Mouse (Mus musculus) G1E (cell line): ENCODE measurements around the gene Ecel1. TPM values are rescaled to one million over a fixed set of nuclear protein-coding genes. Genes with fewer than 3 reads are reported as not detected.

Source experiments
- ATAC-seq: 2 replicates; pipeline ENCODE4 v1.8.0; 2016; ENCODE audit warnings: mild to moderate bottlenecking; ENCODE audit not compliant: insufficient number of reproducible peaks, poor library complexity, low FRiP score, severe bottlenecking; ENCODE audit errors: extremely low read depth
- DNase-seq: peaks from one replicate; pipeline ENCODE4 v3.0.0; 2012; ENCODE audit warnings: low spot score
- H3K27me3 ChIP-seq: 2 replicates; pipeline ENCODE4 v1.6.1; 2012; ENCODE audit warnings: mild to moderate bottlenecking, low read length, inconsistent platforms; ENCODE audit not compliant: insufficient read depth
- H3K36me3 ChIP-seq: replicated peaks from 2 replicates; pipeline ENCODE3; 2012; ENCODE audit warnings: mild to moderate bottlenecking, inconsistent platforms
- H3K4me1 ChIP-seq: 2 replicates; pipeline ENCODE4 v1.6.1; 2012; ENCODE audit warnings: low read depth, low read length, inconsistent platforms, mixed read lengths; ENCODE audit not compliant: insufficient read depth
- H3K4me3 ChIP-seq: 2 replicates; pipeline ENCODE4 v1.5.1; 2012; ENCODE audit warnings: low read depth, mild to moderate bottlenecking, inconsistent platforms, low read length, moderate library complexity, mixed read lengths
- H3K9me3 ChIP-seq: replicated peaks from 2 replicates; pipeline ENCODE4 v1.6.1; 2012; ENCODE audit warnings: inconsistent platforms
- CTCF ChIP-seq: IDR thresholded peaks from 2 replicates; pipeline ENCODE4 v1.5.1; 2012; ENCODE audit warnings: low read depth, low read length, inconsistent platforms, mixed read lengths
- GATA1 ChIP-seq: IDR thresholded peaks from 2 replicates; pipeline ENCODE4 v1.6.1; 2012; ENCODE audit warnings: borderline replicate concordance, low read length, inconsistent platforms, mixed read lengths
- GATA2 ChIP-seq: IDR thresholded peaks from 2 replicates; pipeline ENCODE4 v1.6.1; 2012; ENCODE audit warnings: low read depth, low read length, inconsistent platforms, borderline replicate concordance
- POLR2AphosphoS5 ChIP-seq: IDR thresholded peaks from 2 replicates; pipeline ENCODE4 v1.6.1; 2012; ENCODE audit warnings: low read depth, low read length, inconsistent platforms; ENCODE audit not compliant: insufficient replicate concordance
- TAL1 ChIP-seq: conservative IDR thresholded peaks from 2 replicates; pipeline ENCODE4 v1.6.1; 2012; ENCODE audit warnings: low read depth, low read length, inconsistent platforms, mixed read lengths
- polyA plus RNA-seq: library from polyadenylated mRNA; stranded (reverse); fragments of >175 nt; gene quantifications from 2 replicates; pipeline ENCODE4 v1.2.3, GENCODE M21; 2012
- total RNA-seq, 2 experiments: library from RNA; stranded (forward) in 1 of 2; stranded (reverse) in 1 of 2; fragments of 200-1000 nt in 1 of 2; fragments of >200 nt in 1 of 2; fragmentation: Nextera tagmentation in 1 of 2; gene quantifications; 2 replicates each; pipeline ENCODE4 v1.2.3; 2014 to 2017

The Ecel1 gene
- total and polyA plus RNA-seq, 3 experiments = not detected

DNA sequence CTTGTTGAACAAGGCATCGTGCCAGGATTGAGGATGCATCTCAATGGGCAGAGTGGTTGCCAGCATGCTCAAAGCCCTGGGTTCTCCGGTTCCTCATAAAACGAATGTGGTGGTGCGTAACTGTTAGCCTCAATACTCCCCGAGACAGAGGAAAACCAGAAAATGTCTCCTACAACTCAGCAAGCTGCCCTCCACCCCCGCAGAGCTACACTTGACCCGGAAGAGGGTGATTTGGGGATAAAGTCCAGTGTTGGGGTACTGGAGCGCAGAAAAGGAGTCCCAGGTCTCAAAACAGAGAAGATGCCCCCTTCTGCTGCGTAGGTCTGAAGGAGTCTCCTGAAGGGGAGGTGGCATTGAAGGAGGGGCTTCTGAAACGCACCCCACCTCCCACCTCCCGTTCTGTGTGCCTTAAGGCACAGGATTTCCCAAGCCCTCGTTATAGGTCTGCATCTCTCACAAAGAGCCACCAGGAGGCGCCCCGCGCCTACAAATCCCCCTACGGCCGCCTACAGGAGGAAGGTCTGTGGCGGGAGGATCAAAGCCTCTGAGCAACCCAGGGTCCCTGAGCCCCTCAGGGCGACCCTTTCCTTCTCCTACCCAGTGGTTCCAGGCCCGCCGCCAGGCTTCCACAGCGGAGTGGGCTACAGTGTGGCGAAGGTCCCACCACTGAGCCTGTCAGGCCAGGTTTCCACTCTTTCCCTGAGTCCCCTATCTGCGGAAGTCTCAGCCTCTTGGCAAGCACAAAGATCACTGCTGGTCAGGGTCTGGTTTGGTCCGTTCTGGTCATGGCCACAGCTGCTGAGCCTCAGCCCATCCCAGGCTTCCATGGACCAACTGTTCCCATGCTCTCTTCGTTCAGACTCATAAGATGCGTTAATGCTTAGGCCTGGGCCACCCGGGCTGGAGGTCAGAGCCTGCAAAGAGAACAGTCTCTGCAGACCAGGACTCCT lies 18.0 kb upstream of the Ecel1 start:
- no peaks in the 10 kb centered on the region for H3K9me3 ChIP-seq
- H3K27me3 ChIP-seq = peaks cover 38% of the 10 kb centered on the region
- DNase-seq (peak; percentile 70), ATAC-seq (no peak; the same call in 1 of the 2 replicates)
- H3K36me3 ChIP-seq = no peaks in the 10 kb centered on the region
- TF ChIP-seq CTCF = peak; percentile 40
- no peak for TF ChIP-seq POLR2AphosphoS5
- H3K4me1 ChIP-seq = peaks cover 3% of the 10 kb centered on the region; the same call in 1 of the 2 replicates
- no peak overlapping the region for H3K4me3 ChIP-seq

DNA sequence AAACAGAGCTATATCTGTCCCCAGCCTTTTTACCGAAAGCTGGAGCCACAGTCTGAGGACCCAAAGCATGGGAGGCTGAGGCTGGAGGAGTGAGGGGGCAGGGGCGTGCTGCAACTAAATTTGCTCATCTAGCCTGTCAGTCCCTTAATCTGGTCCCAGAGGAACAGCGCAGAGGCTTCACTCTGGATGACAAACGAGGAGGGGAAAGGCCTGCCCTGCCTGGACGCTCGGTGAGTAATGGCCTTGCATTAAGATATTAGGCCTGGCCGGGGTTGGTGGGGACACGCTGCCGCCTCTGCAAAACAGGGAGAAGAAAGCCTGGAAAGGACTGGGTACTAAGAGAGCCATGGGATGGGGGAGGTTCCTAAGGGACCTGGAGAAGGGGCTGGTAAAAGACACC lies 16.0 kb upstream of the Ecel1 start:
- no peak overlapping the region for H3K4me3 ChIP-seq
- H3K9me3 ChIP-seq = no peaks in the 10 kb centered on the region
- no peaks in the 10 kb centered on the region for H3K36me3 ChIP-seq
- DNase-seq (no peak), ATAC-seq (no peak)
- TF ChIP-seq POLR2AphosphoS5 = no peak
- no peak for TF ChIP-seq CTCF
- no peak for TF ChIP-seq GATA1
- no peak for TF ChIP-seq TAL1
- no peak for TF ChIP-seq GATA2
- H3K4me1 ChIP-seq = peaks cover 3% of the 10 kb centered on the region; the same call in 1 of the 2 replicates
- peaks cover 38% of the 10 kb centered on the region for H3K27me3 ChIP-seq

DNA sequence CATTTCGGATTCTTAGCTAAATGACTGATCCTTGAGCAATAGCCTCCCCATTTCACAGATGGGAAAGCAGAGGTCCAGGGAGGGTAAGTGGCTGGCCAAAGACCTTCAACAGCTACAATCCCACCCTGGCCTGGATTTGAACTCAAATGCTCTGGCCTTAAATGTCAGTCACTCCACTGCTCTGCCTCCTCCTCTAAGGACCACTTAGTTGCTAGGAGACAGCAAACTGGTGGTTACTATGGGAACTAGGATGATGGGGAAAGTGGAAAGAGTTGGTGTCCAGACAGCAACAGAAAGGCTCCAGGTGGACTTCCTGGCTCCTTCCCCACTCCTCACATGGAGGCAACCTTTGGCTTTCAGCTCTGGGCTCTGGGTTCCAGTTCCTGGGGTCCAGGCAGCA lies 15.0 kb upstream of the Ecel1 start:
- Histone ChIP-seq H3K4me3 (no peak overlapping the region), H3K4me1 (peaks cover 3% of the 10 kb centered on the region; the same call in 1 of the 2 replicates), H3K27me3 (peaks cover 42% of the 10 kb centered on the region), H3K36me3 (no peaks in the 10 kb centered on the region), H3K9me3 (no peaks in the 10 kb centered on the region)
- TF ChIP-seq POLR2AphosphoS5 (no peak), TAL1 (no peak), GATA2 (no peak), CTCF (no peak), GATA1 (no peak)
- DNase-seq (no peak), ATAC-seq (no peak)

DNA sequence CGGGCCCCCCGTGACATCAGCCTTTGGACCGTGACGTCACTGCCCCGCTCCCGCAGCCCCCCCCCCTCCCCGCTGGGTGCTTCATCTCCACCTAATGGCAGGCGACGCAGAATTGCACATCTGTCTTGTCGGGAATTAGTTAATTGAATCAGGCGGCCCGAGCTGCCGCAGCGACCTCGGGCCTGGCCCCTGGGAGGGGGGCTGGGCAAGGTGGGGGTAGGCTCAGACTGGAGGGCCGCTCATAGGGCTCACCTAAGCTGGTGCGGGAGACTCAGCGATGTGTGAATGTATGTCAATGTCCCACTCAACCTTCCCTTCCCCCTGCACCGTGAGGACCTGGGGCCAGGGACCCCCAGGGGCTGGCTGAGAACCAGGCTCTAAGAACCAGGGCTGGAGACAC lies 14.1 kb upstream of the Ecel1 start:
- no peaks in the 10 kb centered on the region for H3K36me3 ChIP-seq
- H3K4me1 ChIP-seq = peaks cover 3% of the 10 kb centered on the region; the same call in 1 of the 2 replicates
- ATAC-seq = no peak
- no peak overlapping the region for H3K4me3 ChIP-seq
- DNase-seq = no peak
- no peak for TF ChIP-seq CTCF
- no peak for TF ChIP-seq GATA2
- no peak for TF ChIP-seq POLR2AphosphoS5
- no peak for TF ChIP-seq TAL1
- TF ChIP-seq GATA1 = no peak
- H3K9me3 ChIP-seq = no peaks in the 10 kb centered on the region
- peaks cover 34% of the 10 kb centered on the region for H3K27me3 ChIP-seq

DNA sequence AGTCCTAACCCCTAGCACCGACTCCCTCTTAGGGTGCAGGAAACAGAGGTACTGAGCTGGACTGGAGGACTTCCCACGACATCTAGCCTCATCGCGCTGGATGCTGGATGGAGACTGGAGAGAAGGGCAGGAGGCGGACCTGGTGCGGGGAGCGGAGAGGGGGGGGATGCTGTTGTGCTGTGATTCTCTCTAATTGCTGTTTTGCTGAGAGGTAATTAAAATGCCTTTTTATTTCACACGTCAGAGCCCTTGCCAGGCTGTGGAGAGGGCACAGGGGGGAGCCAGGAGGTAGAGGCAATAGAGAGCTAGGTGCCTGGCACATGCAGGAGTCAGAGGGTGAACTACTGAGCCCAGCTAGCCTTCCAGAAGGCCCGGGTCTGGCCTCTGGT lies 8.5 kb upstream of the Ecel1 start:
- Histone ChIP-seq H3K4me3 (no peak overlapping the region), H3K9me3 (no peaks in the 10 kb centered on the region), H3K27me3 (peaks cover 14% of the 10 kb centered on the region), H3K36me3 (no peaks in the 10 kb centered on the region), H3K4me1 (no peaks in the 10 kb centered on the region)
- no peak for TF ChIP-seq CTCF
- no peak for TF ChIP-seq POLR2AphosphoS5
- TF ChIP-seq TAL1 = no peak
- no peak for TF ChIP-seq GATA2
- no peak for TF ChIP-seq GATA1
- DNase-seq = no peak
- no peak for ATAC-seq

DNA sequence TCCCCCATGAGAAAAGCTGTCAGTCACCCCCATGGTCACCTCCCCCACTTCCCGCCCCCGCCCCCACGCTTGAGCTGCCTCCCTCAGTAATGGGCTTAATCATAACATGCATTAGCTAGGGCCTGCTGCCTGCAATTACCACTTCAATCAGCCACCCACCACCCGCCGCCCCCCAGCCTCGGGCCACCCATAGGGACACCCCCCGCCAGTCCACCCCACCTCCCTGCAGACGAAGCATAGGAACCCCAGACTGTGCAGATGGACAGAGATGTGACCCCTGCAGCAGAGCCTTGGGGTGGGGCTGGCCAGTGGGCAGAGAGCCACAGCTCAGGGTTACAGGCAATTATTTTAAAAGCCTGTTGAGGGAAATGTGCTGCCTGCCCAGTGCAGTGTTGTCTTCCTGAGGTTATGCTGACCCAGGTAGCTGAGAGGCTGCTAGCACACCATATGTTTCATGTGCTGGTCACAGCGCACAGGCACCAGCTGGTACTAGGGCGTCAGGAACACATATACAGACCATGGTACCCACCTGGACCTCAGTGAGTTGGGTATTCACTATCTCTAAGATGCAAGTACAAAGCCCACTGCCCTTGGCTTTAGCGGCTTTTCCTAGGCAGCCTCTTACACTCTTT lies 8.0 kb upstream of the Ecel1 start:
- Histone ChIP-seq H3K4me3 (no peak overlapping the region), H3K4me1 (no peaks in the 10 kb centered on the region), H3K27me3 (peaks cover 14% of the 10 kb centered on the region), H3K9me3 (no peaks in the 10 kb centered on the region), H3K36me3 (no peaks in the 10 kb centered on the region)
- DNase-seq = no peak
- TF ChIP-seq POLR2AphosphoS5 (no peak), TAL1 (no peak), GATA2 (no peak), CTCF (no peak), GATA1 (no peak)
- ATAC-seq = no peak

DNA sequence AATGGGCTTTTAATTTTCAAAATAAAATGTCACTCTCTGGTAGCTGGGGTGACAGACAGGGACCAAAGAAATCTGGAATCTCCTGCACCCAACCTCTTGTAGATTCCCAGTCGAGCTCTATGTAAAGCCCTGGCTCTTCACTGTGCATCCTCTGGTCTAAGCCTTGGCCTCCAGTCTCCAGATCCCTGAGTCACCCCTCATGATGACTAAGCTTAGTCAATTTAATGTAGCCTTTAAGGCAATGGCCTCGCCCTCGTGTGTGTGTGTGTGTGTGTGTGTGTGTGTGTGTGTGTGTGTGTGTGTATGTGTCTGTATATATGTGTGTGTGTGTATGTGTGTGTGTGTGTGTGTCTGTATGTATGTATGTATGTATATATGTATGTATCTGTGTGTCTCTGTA lies 3.1 kb upstream of the Ecel1 start:
- H3K27me3 ChIP-seq = peaks cover 11% of the 10 kb centered on the region
- no peaks in the 10 kb centered on the region for H3K36me3 ChIP-seq
- ATAC-seq (no peak), DNase-seq (no peak)
- no peak overlapping the region for H3K4me3 ChIP-seq
- no peak for TF ChIP-seq POLR2AphosphoS5
- no peak for TF ChIP-seq GATA2
- no peak for TF ChIP-seq GATA1
- TF ChIP-seq TAL1 = no peak
- no peak for TF ChIP-seq CTCF
- no peaks in the 10 kb centered on the region for H3K4me1 ChIP-seq
- H3K9me3 ChIP-seq = peaks cover 5% of the 10 kb centered on the region
